ENCODE assay signal across 13 mouse cellular contexts in genomic region chr1:35575203-35575602, GRCm38 (mm10).
DNase-seq lines count a peak whose midpoint lies in the region; ATAC-seq and TF ChIP-seq lines count a peak whose summit lies in the region.
"Had no signal": no experiment of that assay in that cellular context is flagged by ENCODE, and none has a peak within 500 bp of the region (broad histone marks: within the 10 kb centered on the region; RNA-seq: fewer than 3 reads in every experiment).

No protein-coding gene starts in this region.

- H3K9me3 ChIP-seq in hindbrain, embryonic 13.5 days: no peaks in the 10 kb centered on the region
- no peaks in the 10 kb centered on the region for H3K9me3 ChIP-seq in hindbrain, embryonic 12.5 days (replicated peaks)
- no peaks in the 10 kb centered on the region for H3K9me3 ChIP-seq in midbrain, embryonic 11.5 days (ENCODE audit: control insufficient read depth, low read length)
- H3K9me3 ChIP-seq: forebrain, embryonic 13.5 days had no signal

- no peak overlapping the region for H3K4me2 ChIP-seq in hindbrain, embryonic 13.5 days
- no peak overlapping the region for H3K4me2 ChIP-seq in hindbrain, embryonic 12.5 days (replicated peaks)
- H3K4me2 ChIP-seq in midbrain, embryonic 11.5 days: no peak overlapping the region
- H3K4me2 ChIP-seq: forebrain, embryonic 13.5 days; heart, embryonic 13.5 days had no signal

- 0 out of 2 replicates have a peak, but pooled peaks cover 5% of the 10 kb centered on the region for H3K4me1 ChIP-seq in hindbrain, embryonic 13.5 days (replicated peaks)
- H3K4me1 ChIP-seq in hindbrain, embryonic 12.5 days: no peaks in the 10 kb centered on the region
- H3K4me1 ChIP-seq in testis, adult 2 months (ENCODE audit: control insufficient read depth, insufficient read depth, low read length): no peaks in the 10 kb centered on the region
- H3K4me1 ChIP-seq in midbrain, embryonic 11.5 days (ENCODE audit: control insufficient read depth, insufficient read depth, low read length): no peaks in the 10 kb centered on the region; the same call in 1 of the 2 replicates
- H3K4me1 ChIP-seq: forebrain, embryonic 13.5 days had no signal

- no peak for ATAC-seq in hindbrain, embryonic 13.5 days (ENCODE audit: low FRiP score)
- ATAC-seq in hindbrain, embryonic 12.5 days (ENCODE audit: low FRiP score): no peak
- no peak for ATAC-seq in midbrain, embryonic 11.5 days (ENCODE audit: low FRiP score)
- ATAC-seq: forebrain, embryonic 13.5 days; liver, postnatal 0 days had no signal

- TF ChIP-seq POLR2A in testis, adult 2 months (IDR thresholded peaks at IDR 0.05; ENCODE audit: control insufficient read depth, low read depth, low read length): no peak

- no peak for DNase-seq in testis, postnatal 10 days (ENCODE audit: low spot score)
- peak; percentile 27 to 55 for DNase-seq in left cerebral cortex, postnatal 14 days (ENCODE audit: low spot score in 2 of 2)
- DNase-seq in yolk sac, embryonic 10.5 days (ENCODE audit: low spot score): no peak
- DNase-seq in midbrain, embryonic 11.5 days (ENCODE audit: low spot score, missing footprints): no peak
- no peak for DNase-seq in cerebellum, adult 11-12 months
- DNase-seq: kidney, adult 11 months; liver, postnatal 0 days had no signal

- no peak overlapping the region for H3K4me3 ChIP-seq in hindbrain, embryonic 13.5 days
- H3K4me3 ChIP-seq in hindbrain, embryonic 12.5 days: no peak overlapping the region
- H3K4me3 ChIP-seq in testis, adult 2 months (ENCODE audit: control insufficient read depth, low read depth, low read length): peak overlapping the region; percentile 30; the same call in 1 of the 2 replicates
- no peak overlapping the region for H3K4me3 ChIP-seq in midbrain, embryonic 11.5 days (ENCODE audit: low read depth, low read length)
- H3K4me3 ChIP-seq: forebrain, embryonic 13.5 days; heart, embryonic 13.5 days; myocyte had no signal

- no peak for TF ChIP-seq CTCF in testis, adult 2 months (IDR thresholded peaks at IDR 0.05; ENCODE audit: control insufficient read depth, insufficient read depth, insufficient replicate concordance, low read depth, low read length)

- intact Hi-C loops in left cerebral cortex, postnatal 14 days (cut with DNase I): no loop called here

- H3K36me3 ChIP-seq in hindbrain, embryonic 13.5 days: no peaks in the 10 kb centered on the region
- no peaks in the 10 kb centered on the region for H3K36me3 ChIP-seq in hindbrain, embryonic 12.5 days
- no peaks in the 10 kb centered on the region for H3K36me3 ChIP-seq in testis, adult 2 months (ENCODE audit: control insufficient read depth, insufficient read depth, low read length)
- no peaks in the 10 kb centered on the region for H3K36me3 ChIP-seq in midbrain, embryonic 11.5 days (ENCODE audit: control insufficient read depth, insufficient read depth, low read length)
- H3K36me3 ChIP-seq: heart, embryonic 13.5 days had no signal

- 76% methylated on average over 1 of the region's 1 CpGs for WGBS in hindbrain, embryonic 13.5 days
- WGBS in hindbrain, embryonic 12.5 days: 60% methylated on average over 1 of the region's 1 CpGs
- WGBS in midbrain, embryonic 11.5 days: 88% methylated on average over 1 of the region's 1 CpGs

- no peak overlapping the region for H3K9ac ChIP-seq in hindbrain, embryonic 13.5 days
- H3K9ac ChIP-seq in hindbrain, embryonic 12.5 days: no peak overlapping the region
- no peak overlapping the region for H3K9ac ChIP-seq in midbrain, embryonic 11.5 days (ENCODE audit: low read length)
- H3K9ac ChIP-seq: forebrain, embryonic 13.5 days; heart, embryonic 13.5 days; liver, postnatal 0 days had no signal

- H3K27ac ChIP-seq in hindbrain, embryonic 13.5 days: 0 out of 2 replicates have a peak overlapping the region, but pooled peaks have one; percentile 1
- H3K27ac ChIP-seq in hindbrain, embryonic 12.5 days: no peak overlapping the region
- H3K27ac ChIP-seq in testis, adult 2 months (ENCODE audit: control insufficient read depth, insufficient read depth, low read depth, low read length): no peak overlapping the region
- no peak overlapping the region for H3K27ac ChIP-seq in midbrain, embryonic 11.5 days (ENCODE audit: low read depth, low read length)
- H3K27ac ChIP-seq: forebrain, embryonic 13.5 days; heart, embryonic 13.5 days had no signal

- H3K27me3 ChIP-seq in hindbrain, embryonic 13.5 days: no peaks in the 10 kb centered on the region
- H3K27me3 ChIP-seq in hindbrain, embryonic 12.5 days: no peaks in the 10 kb centered on the region
- H3K27me3 ChIP-seq in testis, adult 2 months (ENCODE audit: control insufficient read depth, insufficient read depth, low read length): no peaks in the 10 kb centered on the region
- H3K27me3 ChIP-seq in midbrain, embryonic 11.5 days (ENCODE audit: control insufficient read depth, insufficient read depth, low read length): no peaks in the 10 kb centered on the region
- H3K27me3 ChIP-seq: forebrain, embryonic 13.5 days; heart, embryonic 13.5 days had no signal

Comparison
In these comparisons a context has a peak if more than half of its experiments do, and no peak if none do; other contexts are left out.
1. DNase-seq: peak in left cerebral cortex, postnatal 14 days (2 of 2); none in testis, postnatal 10 days (single experiment), yolk sac, embryonic 10.5 days (single experiment), midbrain, embryonic 11.5 days (single experiment) and cerebellum, adult 11-12 months (single experiment).